Mouse (Mus musculus): ENCODE data around the gene Sf3b4. TPM values are rescaled to one million over a fixed set of nuclear protein-coding genes. Genes with fewer than 3 reads are reported as not detected.

The Sf3b4 gene
- polyA plus RNA-seq, 1 experiment from 2014 or later = 70.1 TPM

GRCm38 (mm10) chr3:96135011-96135410 is 37.1 kb upstream of the Sf3b4 start:
- Histone ChIP-seq H3K9me3 (ENCODE audit: control insufficient read depth, low read length) (no peaks in the 10 kb centered on the region), H3K36me3 (ENCODE audit: control insufficient read depth, insufficient read depth, low read length) (no peaks in the 10 kb centered on the region; the same call in 1 of the 2 replicates), H3K9ac (ENCODE audit: low read length) (no peak overlapping the region), H3K4me1 (replicated peaks; ENCODE audit: control insufficient read depth, insufficient read depth) (no peaks in the 10 kb centered on the region), H3K27me3 (ENCODE audit: control insufficient read depth, insufficient read depth, low read length) (no peaks in the 10 kb centered on the region), H3K4me2 (replicated peaks; ENCODE audit: low read depth) (no peak overlapping the region), H3K4me3 (ENCODE audit: low read depth, low read length) (no peak overlapping the region), H3K27ac (replicated peaks) (no peak overlapping the region)
- DNase-seq (ENCODE audit: low spot score) = no peak
- no peak for ATAC-seq (ENCODE audit: low FRiP score, low TSS enrichment)
- WGBS = 46% methylated on average over 3 of the region's 3 CpGs
- no peak for TF ChIP-seq EP300 (optimal IDR thresholded peaks at IDR 0.05)
- no peak for TF ChIP-seq CTCF (IDR thresholded peaks at IDR 0.05; ENCODE audit: low read depth)

- Histone ChIP-seq H3K27ac (replicated peaks) (no peak overlapping the region), H3K9ac (ENCODE audit: low read length) (no peak overlapping the region), H3K36me3 (ENCODE audit: control insufficient read depth, insufficient read depth, low read length) (peaks cover 18% of the 10 kb centered on the region), H3K4me2 (replicated peaks; ENCODE audit: low read depth) (no peak overlapping the region), H3K4me1 (replicated peaks; ENCODE audit: control insufficient read depth, insufficient read depth) (no peaks in the 10 kb centered on the region), H3K9me3 (ENCODE audit: control insufficient read depth, low read length) (no peaks in the 10 kb centered on the region), H3K27me3 (ENCODE audit: control insufficient read depth, insufficient read depth, low read length) (no peaks in the 10 kb centered on the region), H3K4me3 (ENCODE audit: low read depth, low read length) (no peak overlapping the region)
- 12% methylated on average over 5 of the region's 5 CpGs for WGBS
- ATAC-seq (ENCODE audit: low FRiP score, low TSS enrichment) (no peak), DNase-seq (ENCODE audit: low spot score) (peak; percentile 34)
- TF ChIP-seq CTCF (IDR thresholded peaks at IDR 0.05; ENCODE audit: low read depth) = peak; percentile 89
- TF ChIP-seq EP300 (optimal IDR thresholded peaks at IDR 0.05) = no peak
Observed at GRCm38 (mm10) chr3:96147950-96148349, 24.2 kb upstream of the Sf3b4 start.

GRCm38 (mm10) chr3:96151836-96152235 is 20.3 kb upstream of the Sf3b4 start:
- H3K4me1 ChIP-seq (replicated peaks; ENCODE audit: control insufficient read depth, insufficient read depth) = no peaks in the 10 kb centered on the region
- no peak overlapping the region for H3K4me2 ChIP-seq (replicated peaks; ENCODE audit: low read depth)
- no peak overlapping the region for H3K4me3 ChIP-seq (ENCODE audit: low read depth, low read length)
- 87% methylated on average over 7 of the region's 7 CpGs for WGBS
- DNase-seq (ENCODE audit: low spot score) = no peak
- H3K36me3 ChIP-seq (ENCODE audit: control insufficient read depth, insufficient read depth, low read length) = peaks cover 41% of the 10 kb centered on the region
- no peaks in the 10 kb centered on the region for H3K9me3 ChIP-seq (ENCODE audit: control insufficient read depth, low read length)
- no peak for TF ChIP-seq CTCF (IDR thresholded peaks at IDR 0.05; ENCODE audit: low read depth)
- TF ChIP-seq EP300 (optimal IDR thresholded peaks at IDR 0.05) = no peak
- ATAC-seq (ENCODE audit: low FRiP score, low TSS enrichment) = no peak
- H3K27me3 ChIP-seq (ENCODE audit: control insufficient read depth, insufficient read depth, low read length) = no peaks in the 10 kb centered on the region
- H3K27ac ChIP-seq (replicated peaks) = no peak overlapping the region
- no peak overlapping the region for H3K9ac ChIP-seq (ENCODE audit: low read length)

- TF ChIP-seq EP300 (optimal IDR thresholded peaks at IDR 0.05) (no peak), CTCF (IDR thresholded peaks at IDR 0.05; ENCODE audit: low read depth) (no peak)
- Histone ChIP-seq H3K36me3 (ENCODE audit: control insufficient read depth, insufficient read depth, low read length) (peaks cover 41% of the 10 kb centered on the region), H3K4me2 (replicated peaks; ENCODE audit: low read depth) (no peak overlapping the region), H3K9me3 (ENCODE audit: control insufficient read depth, low read length) (no peaks in the 10 kb centered on the region), H3K9ac (ENCODE audit: low read length) (no peak overlapping the region), H3K4me1 (replicated peaks; ENCODE audit: control insufficient read depth, insufficient read depth) (no peaks in the 10 kb centered on the region), H3K27ac (replicated peaks) (no peak overlapping the region), H3K4me3 (ENCODE audit: low read depth, low read length) (no peak overlapping the region), H3K27me3 (ENCODE audit: control insufficient read depth, insufficient read depth, low read length) (no peaks in the 10 kb centered on the region)
- DNase-seq (ENCODE audit: low spot score) (no peak), ATAC-seq (ENCODE audit: low FRiP score, low TSS enrichment) (no peak)
- 92% methylated on average over 5 of the region's 5 CpGs for WGBS
Observed at GRCm38 (mm10) chr3:96152611-96153010, 19.5 kb upstream of the Sf3b4 start.

- WGBS = 85% methylated on average over 8 of the region's 8 CpGs
- H3K9ac ChIP-seq (ENCODE audit: low read length) = no peak overlapping the region
- H3K4me1 ChIP-seq (replicated peaks; ENCODE audit: control insufficient read depth, insufficient read depth) = peaks cover 5% of the 10 kb centered on the region
- no peaks in the 10 kb centered on the region for H3K9me3 ChIP-seq (ENCODE audit: control insufficient read depth, low read length)
- peaks cover 38% of the 10 kb centered on the region for H3K36me3 ChIP-seq (ENCODE audit: control insufficient read depth, insufficient read depth, low read length)
- no peak overlapping the region for H3K27ac ChIP-seq (replicated peaks)
- no peak overlapping the region for H3K4me3 ChIP-seq (ENCODE audit: low read depth, low read length)
- no peak for ATAC-seq (ENCODE audit: low FRiP score, low TSS enrichment)
- no peak for DNase-seq (ENCODE audit: low spot score)
- H3K4me2 ChIP-seq (replicated peaks; ENCODE audit: low read depth) = no peak overlapping the region
- TF ChIP-seq EP300 (optimal IDR thresholded peaks at IDR 0.05) = no peak
- TF ChIP-seq CTCF (IDR thresholded peaks at IDR 0.05; ENCODE audit: low read depth) = no peak
- H3K27me3 ChIP-seq (ENCODE audit: control insufficient read depth, insufficient read depth, low read length) = no peaks in the 10 kb centered on the region
Observed at GRCm38 (mm10) chr3:96155501-96155900, 16.6 kb upstream of the Sf3b4 start.

DNA sequence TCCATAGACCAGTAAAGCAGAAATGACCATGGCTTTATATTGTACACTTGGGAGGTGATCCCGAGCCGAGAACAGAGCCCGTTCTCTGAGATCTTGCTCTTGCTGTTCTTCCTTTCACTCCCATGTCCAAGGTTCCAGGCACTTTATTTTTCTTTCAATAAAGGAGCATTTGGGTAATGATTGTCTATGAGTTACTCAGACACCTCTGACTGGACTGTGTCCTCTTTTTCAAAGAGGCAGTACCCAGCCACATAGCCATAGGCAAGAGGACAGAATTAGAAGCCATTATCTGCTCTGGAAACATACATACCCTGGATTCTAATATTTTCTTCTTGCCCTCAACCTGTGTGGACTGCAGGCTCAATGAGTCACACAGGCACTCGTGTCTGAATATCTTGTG is 12.3 kb upstream of the Sf3b4 start:
- Histone ChIP-seq H3K4me2 (replicated peaks; ENCODE audit: low read depth) (peak overlapping the region; percentile 64), H3K36me3 (ENCODE audit: control insufficient read depth, insufficient read depth, low read length) (peaks cover 11% of the 10 kb centered on the region), H3K9me3 (ENCODE audit: control insufficient read depth, low read length) (no peaks in the 10 kb centered on the region), H3K4me1 (replicated peaks; ENCODE audit: control insufficient read depth, insufficient read depth) (peaks cover 5% of the 10 kb centered on the region), H3K27ac (replicated peaks) (peak overlapping the region; percentile 96), H3K27me3 (ENCODE audit: control insufficient read depth, insufficient read depth, low read length) (no peaks in the 10 kb centered on the region), H3K9ac (ENCODE audit: low read length) (no peak overlapping the region), H3K4me3 (ENCODE audit: low read depth, low read length) (no peak overlapping the region)
- WGBS = 55% methylated on average over 4 of the region's 4 CpGs
- TF ChIP-seq CTCF (IDR thresholded peaks at IDR 0.05; ENCODE audit: low read depth) = no peak
- no peak for TF ChIP-seq EP300 (optimal IDR thresholded peaks at IDR 0.05)
- ATAC-seq (ENCODE audit: low FRiP score, low TSS enrichment) = peak; percentile 40
- DNase-seq (ENCODE audit: low spot score) = no peak

All from stomach, postnatal 0 days (tissue).